Mouse (Mus musculus): ENCODE results near the gene Gm3147. TPM values are rescaled to one million over a fixed set of nuclear protein-coding genes. Genes with fewer than 3 reads are reported as not detected.
"Not testable (repeated sequence)": the region's sequence is repeated elsewhere in the genome, so short reads cannot be mapped to it uniquely, and the experiment has no call there.

Gene Gm3147
- polyA plus RNA-seq (2015; fragmentation: Nextera tagmentation; extraction: Ambion mirVana): not detected in 2 replicates

- not testable (repeated sequence) for H3K9me3 ChIP-seq; H3K27me3 ChIP-seq; H3K4me3 ChIP-seq; H3K9ac ChIP-seq (replicated peaks); H3K4me1 ChIP-seq; H3K4me2 ChIP-seq (replicated peaks); H3K27ac ChIP-seq (replicated peaks); H3K36me3 ChIP-seq; ATAC-seq (replicated peaks)
- WGBS: no CpG with 5 or more reads among the region's 1 CpGs
Observed at GRCm38 (mm10) chr5:94616242-94616641, at the start of gene Gm3147. Gm3147 (minus strand) TSS chr5:94616342.

- H3K27me3 ChIP-seq; ATAC-seq (replicated peaks); H3K27ac ChIP-seq (replicated peaks); H3K4me3 ChIP-seq; H3K9ac ChIP-seq (replicated peaks); H3K4me2 ChIP-seq (replicated peaks); H3K4me1 ChIP-seq; H3K9me3 ChIP-seq; H3K36me3 ChIP-seq: not testable (repeated sequence)
- WGBS: no CpG with 5 or more reads among the region's 2 CpGs
Observed at GRCm38 (mm10) chr5:94648082-94648481, 31.9 kb upstream of the Gm3147 start, which contains the start of gene Gm6205. Gm6205 (plus strand) TSS chr5:94648382.

GRCm38 (mm10) chr5:94623679-94624078, 7.5 kb upstream of the Gm3147 start, which contains the start of gene Gm6509:
Gm6509 (plus strand) TSS chr5:94623979.
- not testable (repeated sequence) for H3K9ac ChIP-seq (replicated peaks); ATAC-seq (replicated peaks)

More at GRCm38 (mm10) chr5:94623679-94624078, 7.5 kb upstream of the Gm3147 start, which contains the start of gene Gm6509:
- not testable (repeated sequence) for H3K27me3 ChIP-seq; H3K9me3 ChIP-seq; H3K27ac ChIP-seq (replicated peaks); H3K4me3 ChIP-seq; H3K4me1 ChIP-seq; H3K36me3 ChIP-seq; H3K4me2 ChIP-seq (replicated peaks)
- WGBS: 83% methylated on average over 1 of the region's 2 CpGs

Other genes starting within 250 kb of the Gm3147 start
- not detected in 2 replicates for gene Gm7682, start 170.6 kb downstream of the Gm3147 start, polyA plus RNA-seq (2015; fragmentation: Nextera tagmentation; extraction: Ambion mirVana)
- not detected in 2 replicates for gene Gm3139, start 90.1 kb downstream of the Gm3147 start, polyA plus RNA-seq (2015; fragmentation: Nextera tagmentation; extraction: Ambion mirVana)
- gene Gm6509, start 7.6 kb upstream of the Gm3147 start, polyA plus RNA-seq (2015; fragmentation: Nextera tagmentation; extraction: Ambion mirVana): not detected in 2 replicates
- not detected in 2 replicates for gene Gm6205, start 32.0 kb upstream of the Gm3147 start, polyA plus RNA-seq (2015; fragmentation: Nextera tagmentation; extraction: Ambion mirVana)
- not detected in 2 replicates for gene Gm3183, start 249.1 kb upstream of the Gm3147 start, polyA plus RNA-seq (2015; fragmentation: Nextera tagmentation; extraction: Ambion mirVana)

Measured in forebrain, embryonic 15.5 days (tissue).